Mouse (Mus musculus) liver, embryonic 13.5 days (tissue): ENCODE measurements at regions not wholly inside any gene's neighbourhood (a gene's known extent, or its start where the extent isn't known, plus 50 kb on each side); places are given as distances from the start of the nearest gene placed in this dataset.
"Not testable (repeated sequence)": the region's sequence is repeated elsewhere in the genome, so short reads cannot be mapped to it uniquely, and the experiment has no call there.

Experiments used
- ATAC-seq: fragments of 200-750 bp; cut with Nextera tagmentation; 2 replicates; pipeline ENCODE4 v1.8.0; 2017; ENCODE audit warnings: low read depth, mild to moderate bottlenecking, moderate number of reproducible peaks, moderate library complexity
- DNase-seq: peaks from one replicate; pipeline ENCODE4 v3.0.0; 2022
- H3K27ac ChIP-seq: fragments of 300-500 bp; sonication (generic); 2 replicates; pipeline ENCODE4 v1.5.1; 2015; ENCODE audit warnings: moderate library complexity, mild to moderate bottlenecking, inconsistent platforms
- H3K27me3 ChIP-seq: fragments of 300-500 bp; sonication (generic); 2 replicates; pipeline ENCODE4 v1.6.1; 2015; ENCODE audit warnings: mild to moderate bottlenecking, inconsistent platforms
- H3K36me3 ChIP-seq: fragments of 300-500 bp; sonication (generic); 2 replicates; pipeline ENCODE4 v1.6.1; 2015; ENCODE audit warnings: mild to moderate bottlenecking, inconsistent platforms
- H3K4me1 ChIP-seq: fragments of 300-500 bp; sonication (generic); replicated peaks from 2 replicates; pipeline ENCODE4 v1.6.1; 2015; ENCODE audit warnings: inconsistent platforms
- H3K4me2 ChIP-seq: fragments of 300-500 bp; sonication (generic); 2 replicates; pipeline ENCODE4 v1.6.1; 2015; ENCODE audit warnings: inconsistent platforms, mild to moderate bottlenecking, moderate library complexity
- H3K4me3 ChIP-seq: fragments of 300-500 bp; sonication (generic); replicated peaks from 2 replicates; pipeline ENCODE4 v1.5.1; 2015; ENCODE audit warnings: mild to moderate bottlenecking, inconsistent platforms
- H3K9ac ChIP-seq: fragments of 300-500 bp; sonication (generic); 2 replicates; pipeline ENCODE4 v1.6.1; 2015; ENCODE audit warnings: mild to moderate bottlenecking, inconsistent platforms
- H3K9me3 ChIP-seq: fragments of 300-500 bp; sonication (generic); replicated peaks from 2 replicates; pipeline ENCODE4 v1.6.1; 2016; ENCODE audit warnings: inconsistent platforms
- WGBS: fragments of 180-500 bp; shearing (Covaris S2); methylation state at CpG from one replicate; pipeline ENCODE4 v1.1.7; 2015; ENCODE audit not compliant: insufficient replicate concordance; 5-methylcytosine and 5-hydroxymethylcytosine counted together

- H3K9me3 ChIP-seq: no peaks in the 10 kb centered on the region
- H3K27me3 ChIP-seq: no peaks in the 10 kb centered on the region
- H3K4me2 ChIP-seq: no peak overlapping the region
- H3K36me3 ChIP-seq: no peaks in the 10 kb centered on the region
- WGBS: 41% methylated on average over 2 of the region's 2 CpGs
- no peak overlapping the region for H3K9ac ChIP-seq
- no peak for DNase-seq
- no peaks in the 10 kb centered on the region for H3K4me1 ChIP-seq
- no peak overlapping the region for H3K27ac ChIP-seq
- ATAC-seq: no peak
- H3K4me3 ChIP-seq: no peak overlapping the region
Observed at GRCm38 (mm10) chr5:45382804-45383203, 67.2 kb downstream of the Qdpr start.

GRCm38 (mm10) chr5:45378486-45378885 is 71.5 kb downstream of the Qdpr start:
- Histone ChIP-seq H3K4me3 (no peak overlapping the region), H3K4me2 (no peak overlapping the region), H3K4me1 (no peaks in the 10 kb centered on the region), H3K36me3 (no peaks in the 10 kb centered on the region), H3K9me3 (no peaks in the 10 kb centered on the region), H3K27me3 (no peaks in the 10 kb centered on the region), H3K9ac (no peak overlapping the region), H3K27ac (no peak overlapping the region)
- 12% methylated on average over 2 of the region's 2 CpGs for WGBS
- ATAC-seq: no peak
- DNase-seq: no peak

GRCm38 (mm10) chr5:45373069-45373468 is 77.0 kb downstream of the Qdpr start:
- DNase-seq (no peak), ATAC-seq (no peak)
- no peak overlapping the region for H3K9ac ChIP-seq
- H3K27me3 ChIP-seq: no peaks in the 10 kb centered on the region
- H3K4me1 ChIP-seq: no peaks in the 10 kb centered on the region
- H3K4me2 ChIP-seq: no peak overlapping the region
- H3K9me3 ChIP-seq: no peaks in the 10 kb centered on the region
- H3K27ac ChIP-seq: no peak overlapping the region
- WGBS: 57% methylated on average over 2 of the region's 2 CpGs
- H3K36me3 ChIP-seq: no peaks in the 10 kb centered on the region
- no peak overlapping the region for H3K4me3 ChIP-seq

GRCm38 (mm10) chr5:45368451-45368850 is 81.6 kb downstream of the Qdpr start:
- DNase-seq: no peak
- H3K4me1 ChIP-seq: no peaks in the 10 kb centered on the region
- no peaks in the 10 kb centered on the region for H3K9me3 ChIP-seq
- 70% methylated on average over 6 of the region's 6 CpGs for WGBS
- no peak overlapping the region for H3K27ac ChIP-seq
- H3K27me3 ChIP-seq: no peaks in the 10 kb centered on the region
- no peak overlapping the region for H3K9ac ChIP-seq
- no peak overlapping the region for H3K4me2 ChIP-seq
- H3K4me3 ChIP-seq: no peak overlapping the region
- no peak for ATAC-seq
- H3K36me3 ChIP-seq: no peaks in the 10 kb centered on the region

- Histone ChIP-seq H3K4me3 (no peak overlapping the region), H3K27ac (no peak overlapping the region), H3K9ac (no peak overlapping the region), H3K4me1 (no peaks in the 10 kb centered on the region), H3K9me3 (no peaks in the 10 kb centered on the region), H3K4me2 (no peak overlapping the region), H3K36me3 (no peaks in the 10 kb centered on the region), H3K27me3 (no peaks in the 10 kb centered on the region)
- no peak for DNase-seq
- no peak for ATAC-seq
Observed at GRCm38 (mm10) chr5:45360189-45360588, 89.8 kb downstream of the Qdpr start.

- H3K4me2 ChIP-seq: no peak overlapping the region
- no peak for DNase-seq
- ATAC-seq: no peak
- H3K4me1 ChIP-seq: no peaks in the 10 kb centered on the region
- no peaks in the 10 kb centered on the region for H3K36me3 ChIP-seq
- 48% methylated on average over 3 of the region's 3 CpGs for WGBS
- H3K9me3 ChIP-seq: no peaks in the 10 kb centered on the region
- no peak overlapping the region for H3K27ac ChIP-seq
- H3K9ac ChIP-seq: no peak overlapping the region
- H3K4me3 ChIP-seq: no peak overlapping the region
- no peaks in the 10 kb centered on the region for H3K27me3 ChIP-seq
Observed at GRCm38 (mm10) chr5:45340411-45340810, 109.6 kb downstream of the Qdpr start.

- 37% methylated on average over 2 of the region's 2 CpGs for WGBS
- no peaks in the 10 kb centered on the region for H3K36me3 ChIP-seq
- no peaks in the 10 kb centered on the region for H3K27me3 ChIP-seq
- no peaks in the 10 kb centered on the region for H3K4me1 ChIP-seq
- DNase-seq (no peak), ATAC-seq (no peak)
- no peaks in the 10 kb centered on the region for H3K9me3 ChIP-seq
- no peak overlapping the region for H3K4me3 ChIP-seq
- H3K4me2 ChIP-seq: no peak overlapping the region
- no peak overlapping the region for H3K27ac ChIP-seq
- H3K9ac ChIP-seq: no peak overlapping the region
Observed at GRCm38 (mm10) chr5:45336801-45337200, 113.2 kb downstream of the Qdpr start.

GRCm38 (mm10) chr5:45324468-45324867 is 125.6 kb downstream of the Qdpr start:
- not testable (repeated sequence) for H3K27me3 ChIP-seq, DNase-seq, H3K4me1 ChIP-seq, H3K4me3 ChIP-seq, H3K4me2 ChIP-seq, H3K9ac ChIP-seq, H3K27ac ChIP-seq, ATAC-seq, H3K36me3 ChIP-seq, H3K9me3 ChIP-seq
- WGBS: 9% methylated on average over 2 of the region's 2 CpGs

GRCm38 (mm10) chr5:45323500-45323899 is 126.5 kb downstream of the Qdpr start:
- no peaks in the 10 kb centered on the region for H3K9me3 ChIP-seq
- no peak overlapping the region for H3K9ac ChIP-seq
- H3K27me3 ChIP-seq: no peaks in the 10 kb centered on the region
- H3K4me2 ChIP-seq: no peak overlapping the region
- no peaks in the 10 kb centered on the region for H3K36me3 ChIP-seq
- H3K27ac ChIP-seq: no peak overlapping the region
- no peaks in the 10 kb centered on the region for H3K4me1 ChIP-seq
- ATAC-seq (no peak), DNase-seq (no peak)
- 28% methylated on average over 4 of the region's 4 CpGs for WGBS
- no peak overlapping the region for H3K4me3 ChIP-seq

- no peaks in the 10 kb centered on the region for H3K4me1 ChIP-seq
- no peaks in the 10 kb centered on the region for H3K9me3 ChIP-seq
- ATAC-seq (no peak), DNase-seq (no peak)
- no peak overlapping the region for H3K9ac ChIP-seq
- no peak overlapping the region for H3K27ac ChIP-seq
- no peak overlapping the region for H3K4me3 ChIP-seq
- H3K27me3 ChIP-seq: no peaks in the 10 kb centered on the region
- WGBS: 40% methylated on average over 2 of the region's 2 CpGs
- no peaks in the 10 kb centered on the region for H3K36me3 ChIP-seq
- no peak overlapping the region for H3K4me2 ChIP-seq
Observed at GRCm38 (mm10) chr5:45318026-45318425, 132.0 kb downstream of the Qdpr start.

GRCm38 (mm10) chr5:45301120-45301519 is 148.9 kb downstream of the Qdpr start:
- H3K27me3 ChIP-seq: no peaks in the 10 kb centered on the region
- no peaks in the 10 kb centered on the region for H3K9me3 ChIP-seq
- H3K36me3 ChIP-seq: no peaks in the 10 kb centered on the region
- no peak overlapping the region for H3K27ac ChIP-seq
- DNase-seq (no peak), ATAC-seq (no peak)
- no peak overlapping the region for H3K4me2 ChIP-seq
- no peak overlapping the region for H3K9ac ChIP-seq
- 42% methylated on average over 1 of the region's 1 CpGs for WGBS
- no peak overlapping the region for H3K4me3 ChIP-seq
- H3K4me1 ChIP-seq: no peaks in the 10 kb centered on the region

- 32% methylated on average over 2 of the region's 2 CpGs for WGBS
- Histone ChIP-seq H3K4me3 (no peak overlapping the region), H3K9me3 (no peaks in the 10 kb centered on the region), H3K9ac (no peak overlapping the region), H3K27me3 (no peaks in the 10 kb centered on the region), H3K4me2 (no peak overlapping the region), H3K36me3 (no peaks in the 10 kb centered on the region), H3K4me1 (no peaks in the 10 kb centered on the region), H3K27ac (no peak overlapping the region)
- DNase-seq: no peak
- no peak for ATAC-seq
Observed at GRCm38 (mm10) chr5:45298872-45299271, 151.2 kb downstream of the Qdpr start.

GRCm38 (mm10) chr5:45295134-45295533 is 154.9 kb downstream of the Qdpr start:
- Histone ChIP-seq H3K27ac (no peak overlapping the region), H3K9me3 (no peaks in the 10 kb centered on the region), H3K27me3 (no peaks in the 10 kb centered on the region), H3K9ac (no peak overlapping the region), H3K36me3 (no peaks in the 10 kb centered on the region), H3K4me3 (no peak overlapping the region), H3K4me1 (peaks cover 7% of the 10 kb centered on the region; the same call in 1 of the 2 replicates), H3K4me2 (no peak overlapping the region)
- ATAC-seq: no peak
- 32% methylated on average over 4 of the region's 4 CpGs for WGBS
- no peak for DNase-seq
